Mouse (Mus musculus) erythroblast, embryonic 14.5 days (primary cell): ENCODE results near the gene Zfp473.

Experiments
- GATA1 ChIP-seq: IDR thresholded peaks from 2 replicates; pipeline ENCODE4 v1.6.1; 2012; ENCODE audit warnings: low read length, inconsistent platforms, mixed read lengths
- TAL1 ChIP-seq: IDR thresholded peaks from 3 replicates; pipeline ENCODE4 v1.6.1; 2012; ENCODE audit warnings: low read length, inconsistent platforms, mixed read lengths

GRCm38 (mm10) chr7:44780101-44780500, 29.3 kb upstream of the Zfp473 start:
- TF ChIP-seq TAL1 (no peak), GATA1 (no peak)
